Mouse (Mus musculus) stomach, embryonic 15.5 days (tissue): ENCODE results near the gene 3110001I22Rik. TPM values are rescaled to one million over a fixed set of nuclear protein-coding genes. Genes with fewer than 3 reads are reported as not detected.
A peak's percentile ranks its signal among the peaks of the same experiment; 100 is the strongest.
"Not testable (repeated sequence)": the region's sequence is repeated elsewhere in the genome, so short reads cannot be mapped to it uniquely, and the experiment has no call there.

Experiments
- ATAC-seq: fragments of 200-750 bp; cut with Nextera tagmentation; 2 replicates; pipeline ENCODE4 v1.8.0; 2017; ENCODE audit warnings: low read depth, moderate number of reproducible peaks, moderate TSS enrichment; ENCODE audit not compliant: insufficient read depth, low FRiP score
- H3K27ac ChIP-seq: fragments of 300-500 bp; sonication (generic); 2 replicates; pipeline ENCODE4 v1.5.1; 2015; ENCODE audit warnings: mild to moderate bottlenecking, inconsistent platforms
- H3K27me3 ChIP-seq: fragments of 300-500 bp; sonication (generic); replicated peaks from 2 replicates; pipeline ENCODE4 v1.6.1; 2015; ENCODE audit warnings: inconsistent platforms
- H3K36me3 ChIP-seq: fragments of 300-500 bp; sonication (generic); 2 replicates; pipeline ENCODE4 v1.6.1; 2015; ENCODE audit warnings: inconsistent platforms
- H3K4me1 ChIP-seq: fragments of 300-500 bp; sonication (generic); 2 replicates; pipeline ENCODE4 v1.6.1; 2015; ENCODE audit warnings: inconsistent platforms
- H3K4me2 ChIP-seq: fragments of 300-500 bp; sonication (generic); 2 replicates; pipeline ENCODE4 v1.6.1; 2015; ENCODE audit warnings: mild to moderate bottlenecking, inconsistent platforms
- H3K4me3 ChIP-seq: fragments of 300-500 bp; sonication (generic); replicated peaks from 2 replicates; pipeline ENCODE4 v1.5.1; 2015; ENCODE audit warnings: inconsistent platforms
- H3K9ac ChIP-seq: fragments of 300-500 bp; sonication (generic); 2 replicates; pipeline ENCODE4 v1.6.1; 2015; ENCODE audit warnings: inconsistent platforms
- H3K9me3 ChIP-seq: fragments of 300-500 bp; sonication (generic); 2 replicates; pipeline ENCODE4 v1.6.1; 2016; ENCODE audit warnings: inconsistent platforms
- WGBS: fragments of 180-500 bp; shearing (Covaris S2); methylation state at CpG from one replicate; pipeline ENCODE4 v1.1.7; 2015; 5-methylcytosine and 5-hydroxymethylcytosine counted together
- polyA plus RNA-seq: library from polyadenylated mRNA; unstranded; fragments of >200 nt; fragmentation: Nextera tagmentation; extraction: Ambion mirVana; gene quantifications from 2 replicates; pipeline ENCODE4 v1.2.1, GENCODE M21; 2015

Gene 3110001I22Rik
- 5.0 TPM in 2 replicates for polyA plus RNA-seq

GRCm38 (mm10) chr16:13671685-13672385 is at the start of gene 3110001I22Rik, which contains the start of gene Bfar:
Gene 3110001I22Rik (plus strand): TSS chr16:13671929.
Gene Bfar (plus strand): TSS chr16:13671858.
- no peaks in the 10 kb centered on the region for H3K9me3 ChIP-seq
- peak; percentile 90 for ATAC-seq
- WGBS = under 1% methylated on average over 53 of the region's 54 CpGs
- H3K27me3 ChIP-seq = no peaks in the 10 kb centered on the region
- peak within 1 kb of the TSS; percentile 97 for H3K4me3 ChIP-seq
- peak within 1 kb of the TSS; percentile 63 for H3K4me2 ChIP-seq
- peak within 1 kb of the TSS; percentile 92 for H3K27ac ChIP-seq
- peaks cover 3% of the 10 kb centered on the region; the same call in 1 of the 2 replicates for H3K36me3 ChIP-seq
- peaks cover 13% of the 10 kb centered on the region for H3K4me1 ChIP-seq
- H3K9ac ChIP-seq = peak within 1 kb of the TSS; percentile 69

DNA sequence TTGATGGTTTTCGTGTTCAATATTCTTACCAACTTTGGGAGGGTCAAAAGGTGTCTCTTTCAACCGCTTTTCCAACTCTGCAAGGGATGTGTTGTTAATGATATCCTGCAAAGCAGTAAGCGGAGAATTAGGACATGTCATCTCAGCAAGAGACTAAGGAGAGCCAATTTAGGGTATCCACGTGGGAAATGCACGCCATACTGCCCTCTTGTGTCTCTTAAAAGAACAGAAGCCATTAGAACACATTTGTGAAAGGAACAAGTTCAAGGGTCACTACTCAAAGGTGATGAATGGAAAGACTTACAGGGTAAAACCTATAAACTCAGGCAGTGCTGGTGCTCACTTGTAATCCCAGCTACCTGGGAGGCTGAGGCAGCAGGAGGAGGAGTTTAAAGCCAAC is 43.4 kb upstream of the 3110001I22Rik start:
- WGBS = 52% methylated on average over 5 of the region's 5 CpGs
- peaks cover 13% of the 10 kb centered on the region; the same call in 1 of the 2 replicates for H3K36me3 ChIP-seq

GRCm38 (mm10) chr16:13638198-13638597 is 33.5 kb upstream of the 3110001I22Rik start:
- WGBS = 58% methylated on average over 2 of the region's 2 CpGs
- not testable (repeated sequence) for H3K4me3 ChIP-seq, H3K4me1 ChIP-seq, H3K27ac ChIP-seq, H3K27me3 ChIP-seq, H3K4me2 ChIP-seq, H3K9me3 ChIP-seq, ATAC-seq, H3K9ac ChIP-seq
- peaks cover 36% of the 10 kb centered on the region for H3K36me3 ChIP-seq

More for the DNA sequence above, 43.4 kb upstream of the 3110001I22Rik start:
- Histone ChIP-seq H3K9me3 (no peaks in the 10 kb centered on the region), H3K27me3 (no peaks in the 10 kb centered on the region), H3K27ac (no peak overlapping the region), H3K4me2 (no peak overlapping the region), H3K4me3 (no peak overlapping the region), H3K4me1 (no peaks in the 10 kb centered on the region), H3K9ac (no peak overlapping the region)
- no peak for ATAC-seq

- no peaks in the 10 kb centered on the region for H3K4me1 ChIP-seq
- H3K27ac ChIP-seq = no peak overlapping the region
- no peak overlapping the region for H3K4me2 ChIP-seq
- H3K9ac ChIP-seq = no peak overlapping the region
- H3K36me3 ChIP-seq = peaks cover 26% of the 10 kb centered on the region
- WGBS = 87% methylated on average over 5 of the region's 5 CpGs
- no peaks in the 10 kb centered on the region for H3K9me3 ChIP-seq
- no peak overlapping the region for H3K4me3 ChIP-seq
- ATAC-seq = no peak
- no peaks in the 10 kb centered on the region for H3K27me3 ChIP-seq
These were observed 32.2 kb upstream of the 3110001I22Rik start for GRCm38 (mm10) chr16:13639508-13639907.

GRCm38 (mm10) chr16:13640064-13640463 is 31.7 kb upstream of the 3110001I22Rik start:
- H3K9ac ChIP-seq = no peak overlapping the region
- no peak overlapping the region for H3K27ac ChIP-seq
- no peaks in the 10 kb centered on the region for H3K9me3 ChIP-seq
- no peak overlapping the region for H3K4me2 ChIP-seq
- ATAC-seq = no peak
- WGBS = 82% methylated on average over 7 of the region's 7 CpGs
- H3K4me3 ChIP-seq = no peak overlapping the region
- H3K27me3 ChIP-seq = no peaks in the 10 kb centered on the region
- H3K4me1 ChIP-seq = no peaks in the 10 kb centered on the region
- H3K36me3 ChIP-seq = peaks cover 26% of the 10 kb centered on the region

GRCm38 (mm10) chr16:13644474-13644873 is 27.3 kb upstream of the 3110001I22Rik start:
- Histone ChIP-seq H3K9ac (no peak overlapping the region), H3K27ac (no peak overlapping the region), H3K4me1 (no peaks in the 10 kb centered on the region), H3K4me3 (no peak overlapping the region), H3K36me3 (0 out of 2 replicates have a peak, but pooled peaks cover 8% of the 10 kb centered on the region), H3K4me2 (no peak overlapping the region), H3K9me3 (no peaks in the 10 kb centered on the region), H3K27me3 (no peaks in the 10 kb centered on the region)
- no peak for ATAC-seq
- WGBS = 76% methylated on average over 3 of the region's 3 CpGs

GRCm38 (mm10) chr16:13645930-13646329 is 25.8 kb upstream of the 3110001I22Rik start:
- no peaks in the 10 kb centered on the region for H3K27me3 ChIP-seq
- H3K4me2 ChIP-seq = no peak overlapping the region
- no peak overlapping the region for H3K9ac ChIP-seq
- H3K4me1 ChIP-seq = no peaks in the 10 kb centered on the region
- ATAC-seq = peak; percentile 65; the same call in 1 of the 2 replicates
- peak overlapping the region; percentile 12; the same call in 1 of the 2 replicates for H3K27ac ChIP-seq
- WGBS = 70% methylated on average over 4 of the region's 4 CpGs
- no peaks in the 10 kb centered on the region for H3K9me3 ChIP-seq
- H3K4me3 ChIP-seq = no peak overlapping the region
- H3K36me3 ChIP-seq = peaks cover 12% of the 10 kb centered on the region; the same call in 1 of the 2 replicates

DNA sequence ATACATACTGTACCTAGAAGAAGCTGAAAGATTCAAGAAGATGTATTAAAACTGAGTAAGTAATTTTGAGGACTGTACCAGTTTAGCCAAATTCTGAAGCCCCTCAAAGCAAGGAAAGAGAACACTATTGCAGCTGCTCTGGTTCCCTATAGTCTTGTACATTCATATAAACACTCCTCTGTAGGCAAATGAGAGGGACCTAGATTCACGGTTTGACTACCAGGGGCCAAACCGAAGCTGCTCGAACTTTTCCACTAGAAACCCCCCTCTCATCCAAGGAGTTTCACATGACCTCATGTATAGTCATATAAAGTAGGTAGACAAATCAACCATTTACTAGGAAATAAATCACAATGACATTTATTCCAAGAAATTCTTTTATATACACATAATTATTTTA is 12.8 kb upstream of the 3110001I22Rik start:
- Histone ChIP-seq H3K9ac (no peak overlapping the region), H3K36me3 (peaks cover 23% of the 10 kb centered on the region), H3K4me1 (no peaks in the 10 kb centered on the region), H3K27me3 (no peaks in the 10 kb centered on the region), H3K4me3 (no peak overlapping the region), H3K9me3 (no peaks in the 10 kb centered on the region), H3K27ac (no peak overlapping the region), H3K4me2 (no peak overlapping the region)
- 92% methylated on average over 3 of the region's 3 CpGs for WGBS
- no peak for ATAC-seq

DNA sequence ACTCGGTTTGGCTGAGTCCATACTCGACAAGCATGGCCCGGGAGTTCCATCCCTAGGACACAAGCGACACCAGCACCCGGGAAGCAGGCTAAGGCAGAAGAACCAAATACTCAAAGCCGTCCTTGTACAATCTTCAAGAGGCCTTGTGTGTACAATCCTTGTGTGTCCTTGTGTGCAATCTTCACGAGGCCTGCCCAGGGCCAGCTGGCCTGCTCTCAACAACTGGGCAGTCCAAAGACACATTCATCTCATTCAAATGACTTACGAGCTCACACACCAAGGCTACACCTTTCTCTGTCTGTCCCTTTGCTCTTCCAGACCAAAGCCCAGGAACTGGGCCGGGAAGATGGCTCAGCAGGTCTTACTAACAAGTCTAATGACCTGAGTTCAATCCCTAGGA is 11.0 kb upstream of the 3110001I22Rik start:
- no peak overlapping the region for H3K4me3 ChIP-seq
- no peaks in the 10 kb centered on the region for H3K4me1 ChIP-seq
- peaks cover 26% of the 10 kb centered on the region for H3K36me3 ChIP-seq
- WGBS = 90% methylated on average over 9 of the region's 9 CpGs
- no peak overlapping the region for H3K9ac ChIP-seq
- H3K9me3 ChIP-seq = no peaks in the 10 kb centered on the region
- no peak for ATAC-seq
- no peak overlapping the region for H3K4me2 ChIP-seq
- no peak overlapping the region for H3K27ac ChIP-seq
- no peaks in the 10 kb centered on the region for H3K27me3 ChIP-seq

GRCm38 (mm10) chr16:13667878-13668343 is 3.8 kb upstream of the 3110001I22Rik start, which contains the start of gene Parn:
Gene Parn (minus strand): TSS chr16:13668170.
- Histone ChIP-seq H3K9me3 (no peaks in the 10 kb centered on the region), H3K4me3 (peak within 1 kb of the TSS; percentile 69), H3K27me3 (no peaks in the 10 kb centered on the region), H3K27ac (peak within 1 kb of the TSS; percentile 71), H3K4me2 (peak within 1 kb of the TSS; percentile 81), H3K9ac (peak within 1 kb of the TSS; percentile 71), H3K4me1 (peaks cover 8% of the 10 kb centered on the region; the same call in 1 of the 2 replicates), H3K36me3 (peaks cover 11% of the 10 kb centered on the region; the same call in 1 of the 2 replicates)
- 0% methylated on average over 35 of the region's 35 CpGs for WGBS
- ATAC-seq = peak; percentile 84

DNA sequence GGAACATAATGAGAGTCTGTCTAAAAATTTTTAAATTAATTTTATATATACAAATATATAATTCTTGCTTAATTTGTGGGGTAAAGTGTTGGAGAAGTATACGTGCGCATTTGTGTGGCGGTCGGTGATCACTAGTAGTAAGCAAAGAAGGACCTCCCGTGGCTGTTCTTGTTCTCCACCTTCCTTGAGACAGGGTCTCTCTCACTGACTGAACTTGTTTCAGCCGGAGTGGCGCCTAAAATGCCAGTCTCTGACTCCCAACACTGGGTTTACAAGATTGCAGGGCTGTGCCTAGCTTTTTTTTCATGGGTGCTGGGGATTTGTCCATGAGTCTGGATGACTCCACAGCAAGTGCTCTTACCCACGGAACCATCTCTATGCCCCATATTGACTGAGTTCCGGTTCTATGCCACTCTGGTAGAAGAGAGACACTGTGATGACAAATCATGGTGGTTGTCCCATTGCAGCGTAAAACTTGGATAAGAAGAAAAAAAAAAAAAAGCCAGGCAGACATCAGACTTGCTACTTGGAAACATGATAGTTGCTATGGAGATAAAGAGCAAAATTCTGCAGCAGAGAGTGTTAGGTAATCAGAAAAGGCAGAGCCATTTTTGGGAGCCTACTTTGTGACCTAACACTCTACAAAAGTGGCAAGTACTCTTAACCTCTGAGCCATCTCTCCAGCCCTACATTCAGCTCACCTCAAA is 3.2 kb upstream of the 3110001I22Rik start:
- 71% methylated on average over 10 of the region's 10 CpGs for WGBS
- no peak overlapping the region for H3K9ac ChIP-seq

DNA sequence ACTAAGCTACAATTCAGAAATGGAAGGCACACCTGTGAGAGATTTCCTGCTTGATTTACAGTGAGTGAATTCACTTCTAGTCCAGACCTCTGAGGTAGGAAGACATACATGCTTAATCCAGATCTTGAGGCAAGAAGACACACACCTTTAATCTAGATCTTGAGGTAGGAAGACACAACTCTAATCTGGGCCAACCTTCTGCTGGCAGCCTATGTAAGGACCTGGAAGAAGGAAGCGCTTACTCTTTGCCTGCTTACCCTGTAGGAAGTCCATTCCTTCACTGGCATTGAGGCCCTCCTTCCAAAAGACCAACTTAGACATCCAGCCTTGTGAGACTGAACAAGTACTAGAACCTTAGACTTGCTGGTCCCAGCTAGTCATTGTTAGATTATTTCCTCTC is 2.4 kb upstream of the 3110001I22Rik start:
- no peak for ATAC-seq
- WGBS = 90% methylated on average over 1 of the region's 1 CpGs
- H3K4me1 ChIP-seq = peaks cover 13% of the 10 kb centered on the region
- H3K9ac ChIP-seq = no peak overlapping the region
- no peak overlapping the region for H3K4me2 ChIP-seq
- H3K27me3 ChIP-seq = no peaks in the 10 kb centered on the region
- H3K9me3 ChIP-seq = no peaks in the 10 kb centered on the region
- no peak overlapping the region for H3K27ac ChIP-seq
- H3K36me3 ChIP-seq = peaks cover 11% of the 10 kb centered on the region; the same call in 1 of the 2 replicates
- H3K4me3 ChIP-seq = no peak overlapping the region

More for the DNA sequence above, 3.2 kb upstream of the 3110001I22Rik start:
- Histone ChIP-seq H3K9me3 (no peaks in the 10 kb centered on the region), H3K36me3 (peaks cover 11% of the 10 kb centered on the region; the same call in 1 of the 2 replicates), H3K27ac (peak overlapping the region; percentile 55; the same call in 1 of the 2 replicates), H3K27me3 (no peaks in the 10 kb centered on the region), H3K4me3 (peak overlapping the region; percentile 69), H3K4me1 (peaks cover 13% of the 10 kb centered on the region), H3K4me2 (peak overlapping the region; percentile 81)
- ATAC-seq = no peak
